Mouse (Mus musculus) olfactory bulb, adult 2 months (tissue): ENCODE data around the gene Gm27029.
"Not testable (repeated sequence)": the region's sequence is repeated elsewhere in the genome, so short reads cannot be mapped to it uniquely, and the experiment has no call there.

Experiments used
- CTCF ChIP-seq: fragments of 200-500 bp; IDR thresholded peaks from 2 replicates; pipeline ENCODE4 v1.5.1; 2012; ENCODE audit warnings: low read depth, mild to moderate bottlenecking, low read length, moderate library complexity; ENCODE audit not compliant: insufficient read depth
- POLR2A ChIP-seq: fragments of 200-500 bp; IDR thresholded peaks from 2 replicates; pipeline ENCODE4 v1.6.1; 2012; ENCODE audit warnings: mild to moderate bottlenecking, low read depth, low read length, moderate library complexity; ENCODE audit not compliant: insufficient read depth

GRCm38 (mm10) chr11:101378196-101378595 is 46.4 kb downstream of the Gm27029 start:
- not testable (repeated sequence) for TF ChIP-seq CTCF, POLR2A
